Mouse (Mus musculus) T-helper 17 cell (primary cell): Measurements from ENCODE around the gene Cbx1.

Experiments used
- in situ Hi-C, 2 experiments: fragments of 300-600 bp; cut with MboI, MseI; formaldehyde crosslinking; loops; 1 replicate in 1 of 2; 2 replicates in 1 of 2; pipeline ENCODE4 v1.15.1; 2025; ENCODE audit warnings: high pct_unique_total_duplicates in 2 of 2

Cbx1 gene

DNA sequence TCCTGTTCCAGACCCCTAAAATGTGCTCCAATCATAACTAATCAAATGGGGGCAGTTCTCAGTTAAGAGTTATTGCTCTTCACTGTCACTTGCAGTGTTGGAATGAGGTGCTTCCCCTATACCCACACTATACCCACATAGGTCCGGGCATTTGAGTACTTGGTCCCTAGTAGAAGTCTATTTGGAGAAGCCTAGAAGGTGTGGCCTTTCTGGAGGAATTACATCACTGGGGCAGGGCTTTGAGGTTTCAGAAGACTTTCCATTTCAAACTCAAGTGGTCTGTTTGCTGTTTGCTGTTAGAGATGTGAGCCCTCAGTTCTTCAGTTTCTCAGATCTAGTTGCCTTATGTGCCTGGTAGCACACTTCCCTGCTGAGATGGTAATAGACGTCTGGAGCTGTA is 44.0 kb downstream of the Cbx1 start:
- in situ Hi-C loops: loop anchor here in 1 of 2 experiments (25.0 kb wide), 1 partner anchor 1279 kb away; no protein-coding TSS in a partner anchor

DNA sequence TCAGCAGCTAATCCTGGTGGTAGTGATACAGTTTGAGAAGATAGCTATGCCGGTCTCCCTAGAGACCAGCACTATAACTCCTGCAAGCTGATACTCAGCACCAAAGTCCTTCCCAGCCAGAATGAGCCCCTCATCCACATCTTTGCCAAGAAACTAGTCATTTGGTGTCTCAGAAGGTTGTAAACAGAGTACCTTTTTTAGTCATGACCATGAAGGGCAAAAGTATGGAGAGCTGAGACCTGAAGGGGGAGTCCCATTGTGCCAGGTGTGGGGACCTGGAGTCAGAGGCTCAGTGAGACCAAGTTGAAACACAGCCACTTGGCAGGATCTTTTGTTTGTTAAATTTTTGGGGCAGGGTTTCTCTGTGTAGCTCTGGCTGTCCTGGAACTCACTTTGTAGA is 45.2 kb downstream of the Cbx1 start:
- in situ Hi-C loops: loop anchor here in 1 of 2 experiments (25.0 kb wide), 1 partner anchor 1278 kb away; no protein-coding TSS in a partner anchor

DNA sequence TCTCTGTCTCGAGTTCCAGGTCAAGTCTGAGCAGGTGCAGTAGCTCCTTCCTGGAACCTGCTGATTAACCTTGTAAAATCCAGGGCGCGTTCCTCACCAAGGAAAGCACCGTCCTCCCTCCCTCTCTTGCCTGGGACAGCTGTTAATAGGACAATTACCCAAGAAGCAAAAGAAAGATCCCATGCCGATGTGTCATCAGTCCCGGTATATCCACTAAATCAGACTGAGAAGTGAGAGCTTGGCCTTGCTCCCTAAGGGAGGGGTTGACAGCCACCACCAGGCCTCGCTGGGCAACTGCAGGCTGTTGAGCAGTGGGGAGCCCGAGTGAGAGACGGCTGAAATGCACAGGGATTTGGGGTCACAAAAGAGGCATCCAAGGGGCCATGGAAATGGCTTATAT is 48.4 kb downstream of the Cbx1 start:
- in situ Hi-C loops: loop anchor here in 1 of 2 experiments (25.0 kb wide), 1 partner anchor 1275 kb away; no protein-coding TSS in a partner anchor

DNA sequence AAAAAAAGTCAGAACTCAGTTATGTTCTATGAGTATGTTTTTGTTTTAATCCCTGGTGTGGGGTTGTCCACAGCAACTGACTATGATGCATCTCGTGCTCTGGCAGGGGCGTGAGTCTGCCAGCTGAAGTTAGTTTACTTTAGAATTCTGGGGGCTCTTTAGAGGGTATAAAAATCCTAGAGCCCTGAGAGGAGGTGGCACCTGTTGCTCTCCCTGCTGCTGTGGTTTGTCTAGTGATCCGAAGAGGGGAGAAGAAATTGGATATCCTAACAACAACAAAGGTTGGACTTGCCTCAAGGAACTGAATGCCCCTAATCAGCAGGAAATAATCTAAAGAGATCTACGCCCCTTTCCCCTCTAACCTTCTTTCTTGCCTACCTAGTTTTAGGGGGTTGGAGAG is 49.4 kb downstream of the Cbx1 start:
- in situ Hi-C loops: loop anchor here in 1 of 2 experiments (25.0 kb wide), 1 partner anchor 1274 kb away; no protein-coding TSS in a partner anchor

DNA sequence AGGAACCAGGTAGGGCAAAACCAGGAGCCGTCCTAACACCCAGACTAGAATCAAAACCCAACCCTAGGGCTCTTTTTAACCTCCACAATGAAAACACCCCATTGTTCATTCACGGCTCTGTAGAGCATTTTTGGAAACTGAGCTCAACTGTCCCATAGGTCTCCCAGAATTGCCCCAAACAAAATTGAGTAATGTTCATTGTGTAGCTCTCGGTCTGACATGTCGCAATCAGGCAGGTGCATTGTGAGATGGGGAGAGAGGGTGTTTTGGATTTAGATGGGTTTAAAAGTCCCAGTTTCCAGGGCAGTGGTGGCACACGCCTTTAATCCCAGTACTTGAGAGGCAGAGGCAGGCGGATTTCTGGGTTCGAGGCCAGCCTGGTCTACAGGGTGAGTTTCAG is 50.5 kb downstream of the Cbx1 start:
- in situ Hi-C loops: loop anchor here in 1 of 2 experiments (25.0 kb wide), 1 partner anchor 1273 kb away; no protein-coding TSS in a partner anchor

DNA sequence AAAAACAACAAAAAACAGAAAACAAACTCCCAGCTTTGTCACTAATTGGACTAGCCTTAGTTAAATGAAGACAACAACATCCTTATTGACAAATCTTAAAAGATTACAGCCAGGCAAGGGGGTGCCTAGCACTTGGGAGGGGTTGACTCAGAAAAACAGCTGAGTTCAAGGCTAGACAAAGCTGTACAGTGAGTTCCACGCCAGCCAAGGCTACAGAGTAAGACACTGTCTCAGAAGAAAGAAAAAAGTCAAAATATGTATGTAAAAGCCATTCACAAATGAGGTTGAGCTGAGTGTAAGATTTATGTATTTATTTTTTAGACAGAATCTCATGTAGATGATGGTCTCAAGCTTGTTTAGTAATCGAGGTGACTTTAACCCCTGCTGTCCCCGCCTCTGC is 51.0 kb downstream of the Cbx1 start:
- in situ Hi-C loops: loop anchor here in 1 of 2 experiments (25.0 kb wide), 1 partner anchor 1272 kb away; no protein-coding TSS in a partner anchor

DNA sequence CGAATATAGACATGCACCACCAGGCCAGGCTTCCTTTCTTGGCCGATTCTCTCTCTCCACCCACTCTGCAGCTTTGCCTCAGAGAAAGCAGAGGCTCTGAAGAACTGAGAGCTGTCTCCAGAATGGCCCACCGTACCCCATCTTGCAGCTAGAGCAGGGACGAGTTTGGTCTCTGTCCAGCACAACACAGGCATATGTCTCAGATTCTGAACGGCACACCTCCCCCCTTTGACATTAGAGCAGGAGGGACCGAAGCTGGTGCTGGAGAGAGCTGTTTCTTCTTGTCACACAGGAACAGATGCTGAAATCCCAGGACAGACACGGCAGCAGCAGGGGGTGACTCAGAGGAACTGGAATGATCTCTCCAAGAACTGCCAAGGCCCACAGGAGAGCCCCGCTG is 51.4 kb downstream of the Cbx1 start:
- in situ Hi-C loops: loop anchor here in 1 of 2 experiments (25.0 kb wide), 1 partner anchor 1272 kb away; no protein-coding TSS in a partner anchor

DNA sequence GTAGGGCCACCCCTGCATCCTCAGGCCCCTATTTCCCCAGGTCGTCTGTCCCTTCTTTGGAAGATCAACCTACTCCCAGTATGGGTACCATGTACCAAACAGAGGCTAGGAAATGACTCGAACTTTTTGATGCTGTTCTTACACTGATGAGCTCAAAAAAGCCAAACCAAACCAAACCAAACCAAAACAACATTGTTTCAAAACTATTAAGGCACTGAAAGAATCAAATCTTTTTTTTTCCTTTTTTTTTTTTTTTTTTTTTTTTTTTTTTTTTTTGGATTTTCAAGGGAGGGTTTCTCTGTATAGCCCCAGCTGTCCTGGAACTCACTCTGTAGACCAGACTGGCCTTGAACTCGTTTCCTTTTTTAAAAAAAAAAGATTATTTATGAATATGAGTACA is 54.7 kb downstream of the Cbx1 start:
- in situ Hi-C loops: loop anchor here in 1 of 2 experiments (25.0 kb wide), 1 partner anchor 1269 kb away; no protein-coding TSS in a partner anchor

DNA sequence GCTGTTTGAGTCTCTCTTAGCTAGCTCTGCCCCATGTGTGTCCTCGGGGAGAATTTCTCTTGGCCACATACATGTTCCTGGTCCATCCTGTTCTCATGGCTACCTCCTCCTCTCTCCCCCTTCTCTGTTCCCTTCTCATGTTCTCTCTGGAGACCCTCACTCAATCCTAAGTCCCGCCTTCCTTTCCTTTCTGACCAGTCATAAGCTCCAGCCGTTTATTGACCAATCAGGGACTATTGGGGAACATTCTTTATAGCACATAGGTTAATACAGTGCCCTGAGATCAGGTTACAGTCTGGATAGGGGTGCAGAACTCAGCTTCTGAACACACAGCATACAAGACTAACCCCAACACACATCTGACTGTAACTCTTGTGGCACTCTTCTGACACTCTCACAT is 58.3 kb downstream of the Cbx1 start:
- in situ Hi-C loops: loop anchor here in 1 of 2 experiments (25.0 kb wide), 1 partner anchor 1265 kb away; no protein-coding TSS in a partner anchor

DNA sequence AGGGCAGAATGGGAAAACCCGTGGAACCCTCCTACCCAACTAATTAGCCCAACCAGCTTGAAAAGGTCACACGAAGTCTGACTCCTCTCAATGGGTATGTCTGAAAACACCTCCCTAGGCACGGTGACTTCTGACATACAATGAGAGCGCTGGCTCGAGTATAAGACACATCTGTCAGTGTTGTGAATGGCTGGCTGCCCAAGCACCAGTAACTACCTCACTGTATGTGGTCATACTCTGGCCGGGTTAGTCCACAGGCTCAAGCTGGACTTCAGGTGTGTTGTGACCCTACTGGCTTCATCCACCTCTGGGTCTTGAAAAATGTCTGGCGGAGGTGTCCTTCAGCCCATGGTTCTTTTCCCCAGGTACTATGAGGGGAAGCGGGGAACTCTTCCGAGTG is 59.8 kb downstream of the Cbx1 start:
- in situ Hi-C loops: loop anchor here in 1 of 2 experiments (25.0 kb wide), 1 partner anchor 1264 kb away; no protein-coding TSS in a partner anchor

DNA sequence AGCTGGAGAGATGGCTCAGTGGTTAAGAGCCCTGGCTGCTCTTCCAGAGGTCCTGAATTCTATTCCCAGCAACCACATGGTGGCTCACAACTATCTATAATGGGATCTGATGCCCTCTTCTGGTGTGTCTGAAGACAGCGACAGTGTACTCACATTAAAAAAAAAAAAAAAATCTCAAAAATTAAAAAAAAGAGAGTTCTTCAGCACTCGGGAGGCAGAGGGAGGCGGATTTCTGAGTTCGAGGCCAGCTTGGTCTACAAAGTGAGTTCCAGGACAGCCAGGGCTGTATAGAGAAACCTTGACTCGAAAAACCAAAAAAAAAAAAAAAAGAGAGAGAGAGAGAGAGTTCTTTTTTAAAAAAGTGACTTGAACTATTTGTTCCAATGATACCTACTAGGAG is 60.2 kb downstream of the Cbx1 start:
- in situ Hi-C loops: loop anchor here in 1 of 2 experiments (25.0 kb wide), 1 partner anchor 1263 kb away; no protein-coding TSS in a partner anchor

DNA sequence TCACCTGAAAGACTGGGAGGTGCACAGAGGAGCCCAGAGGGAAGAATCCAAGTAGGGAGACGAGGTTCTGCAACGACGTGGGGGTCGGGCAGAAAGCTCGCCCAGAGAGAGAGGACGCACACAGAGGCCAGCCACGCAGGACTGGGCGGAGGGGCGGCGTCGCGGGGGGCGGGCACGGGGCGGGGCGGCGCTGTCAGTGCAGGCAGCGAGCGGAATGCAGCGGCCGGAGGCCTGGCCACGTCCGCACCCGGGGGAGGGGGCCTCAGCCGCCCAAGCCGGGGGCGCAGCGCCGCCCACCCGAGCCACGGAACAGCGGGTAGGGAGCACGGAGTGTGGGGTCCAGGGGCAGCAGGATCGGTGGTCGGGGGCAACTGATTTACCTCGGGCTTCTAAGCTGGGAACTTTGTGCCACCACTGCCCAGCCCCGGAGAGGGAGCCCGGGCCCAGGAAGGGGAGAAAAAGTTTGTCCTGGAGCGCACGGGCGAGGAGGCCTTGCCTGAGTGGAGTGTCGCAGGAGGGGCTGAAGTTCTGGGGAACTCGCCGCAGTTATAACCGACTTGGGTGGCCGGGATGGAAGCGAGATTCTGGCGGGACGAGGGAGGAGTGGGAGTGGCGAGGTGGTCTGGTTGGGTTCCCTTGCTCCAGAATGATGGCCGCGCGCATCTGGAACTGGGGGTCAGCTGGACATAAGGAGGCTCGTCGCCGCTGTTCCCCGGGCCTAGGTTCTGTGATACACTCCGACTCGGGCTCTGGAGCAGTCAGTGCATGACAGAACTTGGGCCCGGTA is 60.9 kb downstream of the Cbx1 start, which contains the start of gene Copz2:
Copz2 (plus strand) TSS at position 190 of the 787 bp plus-strand sequence.
- in situ Hi-C loops: loop anchor here in 1 of 2 experiments (25.0 kb wide), 1 partner anchor 1262 kb away; no protein-coding TSS in a partner anchor

DNA sequence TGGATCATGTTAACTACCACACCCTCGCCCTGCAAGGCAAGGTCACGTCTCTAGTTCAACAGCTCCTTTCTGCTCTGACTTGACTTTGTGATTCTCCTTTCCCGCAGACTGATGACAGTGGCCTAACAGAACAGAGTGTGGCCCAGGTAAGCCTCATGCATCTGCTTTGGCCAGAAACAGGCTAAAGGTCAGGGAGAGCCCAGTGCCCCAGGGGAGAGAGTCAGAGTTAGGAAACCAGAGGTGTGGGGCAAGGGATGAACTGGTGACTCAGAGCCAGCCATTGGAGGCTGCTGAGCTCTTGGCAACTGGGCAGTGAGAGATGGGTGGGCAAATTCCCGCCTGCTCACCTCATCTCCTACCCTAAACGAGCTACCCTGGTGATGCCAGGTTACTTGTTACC is 68.5 kb downstream of the Cbx1 start:
- in situ Hi-C loops: no loop called here
